Mouse (Mus musculus) hindbrain, embryonic 16.5 days (tissue): Measurements from ENCODE around the gene Lrrc4. TPM values are rescaled to one million over a fixed set of nuclear protein-coding genes. Genes with fewer than 3 reads are reported as not detected.
A peak's percentile ranks its signal among the peaks of the same experiment; 100 is the strongest.

Experiments used
- ATAC-seq: fragments of 200-750 bp; cut with Nextera tagmentation; 2 replicates; pipeline ENCODE4 v1.8.0; 2017; ENCODE audit warnings: moderate TSS enrichment, moderate library complexity
- H3K27ac ChIP-seq: fragments of 300-500 bp; sonication (generic); 2 replicates; pipeline ENCODE4 v1.5.1; 2014; ENCODE audit warnings: low read depth, mild to moderate bottlenecking, control low read depth, low read length, moderate library complexity
- H3K27me3 ChIP-seq: fragments of 300-500 bp; sonication (generic); replicated peaks from 2 replicates; pipeline ENCODE4 v1.6.1; 2014; ENCODE audit warnings: low read length; ENCODE audit not compliant: control insufficient read depth, insufficient read depth
- H3K36me3 ChIP-seq: fragments of 300-500 bp; sonication (generic); 2 replicates; pipeline ENCODE4 v1.6.1; 2014; ENCODE audit warnings: mild to moderate bottlenecking, low read length, moderate library complexity, mixed read lengths; ENCODE audit not compliant: control insufficient read depth, insufficient read depth
- H3K4me1 ChIP-seq: fragments of 300-500 bp; sonication (generic); 2 replicates; pipeline ENCODE4 v1.6.1; 2014; ENCODE audit warnings: low read depth, low read length; ENCODE audit not compliant: control insufficient read depth, insufficient read depth
- H3K4me2 ChIP-seq: fragments of 300-500 bp; sonication (generic); 2 replicates; pipeline ENCODE4 v1.6.1; 2014; ENCODE audit warnings: mild to moderate bottlenecking, low read length, control low read depth, moderate library complexity
- H3K4me3 ChIP-seq: fragments of 300-500 bp; sonication (generic); 2 replicates; pipeline ENCODE4 v1.5.1; 2014; ENCODE audit warnings: mild to moderate bottlenecking, low read length, control low read depth, moderate library complexity
- H3K9ac ChIP-seq: fragments of 300-500 bp; sonication (generic); 2 replicates; pipeline ENCODE4 v1.6.1; 2014; ENCODE audit warnings: low read depth, mild to moderate bottlenecking, control low read depth, low read length, moderate library complexity
- H3K9me3 ChIP-seq: fragments of 300-500 bp; sonication (generic); 2 replicates; pipeline ENCODE4 v1.6.1; 2014; ENCODE audit warnings: mild to moderate bottlenecking, low read length, moderate library complexity; ENCODE audit not compliant: control insufficient read depth
- WGBS: fragments of 180-500 bp; shearing (Covaris S2); extraction: QIAGEN DNeasy Blood & Tissue Kit; methylation state at CpG from one replicate; pipeline ENCODE4 v1.1.7; 2014; 5-methylcytosine and 5-hydroxymethylcytosine counted together
- polyA plus RNA-seq: library from polyadenylated mRNA; unstranded; fragments of >200 nt; fragmentation: Nextera tagmentation; extraction: Ambion mirVana; gene quantifications from 2 replicates; pipeline ENCODE4 v1.2.1, GENCODE M21; 2015

Gene Lrrc4
- polyA plus RNA-seq, 1 experiment from 2014 or later: 7.2 TPM

DNA sequence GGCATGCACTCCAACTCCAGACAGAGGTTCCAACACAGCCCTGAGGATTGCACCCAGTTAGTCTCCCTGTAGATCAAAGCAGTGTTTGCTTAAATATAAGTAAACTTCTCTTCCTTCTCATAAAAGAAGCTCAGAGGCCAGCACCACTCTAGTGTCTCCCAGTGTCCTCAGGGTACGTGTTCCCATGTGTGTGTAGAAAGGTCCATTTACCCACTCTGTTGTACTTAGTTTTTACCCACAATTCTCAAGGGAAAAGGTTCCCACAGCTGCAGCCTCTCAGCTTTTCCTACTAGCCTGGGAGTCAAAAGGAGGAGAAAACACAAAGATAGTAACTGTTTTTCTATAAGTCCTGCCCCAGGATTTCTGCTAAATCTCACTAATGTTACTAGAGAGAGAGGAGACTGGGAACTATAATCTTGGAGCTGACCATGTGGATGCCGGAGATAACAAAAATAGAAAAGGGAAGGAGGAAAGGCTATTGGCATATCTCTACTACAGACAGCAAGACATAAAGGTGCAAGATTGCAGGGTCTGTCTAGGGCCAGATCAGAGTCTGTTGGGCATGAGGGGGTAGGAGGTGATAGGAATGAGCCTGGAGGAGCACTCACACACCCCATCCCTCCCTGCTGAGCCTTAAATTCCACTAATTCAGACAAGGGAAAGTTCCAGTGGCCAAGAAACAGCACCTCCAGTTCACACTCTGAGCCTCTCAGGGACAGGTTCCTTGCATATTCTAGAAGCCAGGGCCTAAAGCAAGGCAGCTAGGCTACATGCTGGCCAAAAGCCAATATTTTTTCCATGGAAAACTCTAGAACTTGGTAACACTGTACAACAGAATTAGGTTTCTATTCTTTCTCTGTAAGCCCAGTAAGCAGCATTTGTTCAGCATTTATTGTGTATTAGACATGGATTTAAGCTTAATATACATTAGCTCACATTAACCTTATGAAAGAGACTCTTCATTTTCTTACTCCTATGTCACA is 25.9 kb upstream of the Lrrc4 start:
- Histone ChIP-seq H3K4me2 (no peak overlapping the region), H3K27me3 (no peaks in the 10 kb centered on the region), H3K36me3 (no peaks in the 10 kb centered on the region), H3K27ac (no peak overlapping the region), H3K9ac (no peak overlapping the region), H3K4me3 (no peak overlapping the region), H3K4me1 (peaks cover 30% of the 10 kb centered on the region), H3K9me3 (no peaks in the 10 kb centered on the region)
- WGBS: 75% methylated on average over 2 of the region's 2 CpGs
- ATAC-seq: no peak

DNA sequence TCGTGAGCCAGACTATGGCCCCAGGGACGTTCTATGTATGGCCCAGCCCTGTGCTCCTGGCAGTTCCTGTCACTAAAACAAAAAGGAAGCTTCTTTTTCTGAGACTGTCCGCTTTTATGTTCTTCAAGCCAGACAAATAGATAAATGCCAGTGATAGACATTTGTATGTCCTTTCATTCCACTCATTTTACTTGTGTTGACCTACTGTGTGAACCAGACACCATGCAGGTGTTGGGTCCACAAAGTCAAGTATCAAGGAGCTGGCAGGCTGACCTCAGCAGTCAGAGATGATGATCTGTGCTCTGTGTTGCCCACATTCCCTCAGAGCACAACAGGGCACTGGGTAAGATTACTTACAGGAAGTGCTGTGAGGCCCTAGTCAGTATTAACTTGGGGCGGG is 25.2 kb upstream of the Lrrc4 start:
- H3K4me1 ChIP-seq: peaks cover 31% of the 10 kb centered on the region
- 90% methylated on average over 4 of the region's 4 CpGs for WGBS
- no peak for ATAC-seq
- H3K9ac ChIP-seq: no peak overlapping the region
- H3K36me3 ChIP-seq: no peaks in the 10 kb centered on the region
- H3K4me2 ChIP-seq: no peak overlapping the region
- no peaks in the 10 kb centered on the region for H3K27me3 ChIP-seq
- no peak overlapping the region for H3K27ac ChIP-seq
- H3K9me3 ChIP-seq: no peaks in the 10 kb centered on the region
- H3K4me3 ChIP-seq: no peak overlapping the region

DNA sequence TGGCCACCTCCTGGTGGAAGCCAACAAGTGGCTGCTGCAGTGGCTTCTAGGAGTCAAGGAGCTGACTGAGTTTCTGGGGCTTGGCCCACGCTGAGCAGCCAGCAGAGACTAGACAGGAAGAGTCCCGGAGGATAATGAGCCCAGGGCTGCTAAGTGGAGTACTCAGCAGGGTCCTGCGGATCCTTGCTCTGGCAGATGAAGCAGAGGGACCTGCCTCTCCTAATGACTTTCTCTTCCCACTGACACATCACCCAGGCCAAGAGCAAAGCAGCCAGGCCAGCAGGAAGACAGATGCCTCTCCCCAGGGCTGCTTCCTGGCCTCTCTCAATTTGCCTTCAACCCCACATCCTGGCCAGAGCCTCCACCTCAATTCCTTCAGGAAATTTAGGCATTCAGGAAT is 23.9 kb upstream of the Lrrc4 start:
- Histone ChIP-seq H3K36me3 (no peaks in the 10 kb centered on the region), H3K27me3 (no peaks in the 10 kb centered on the region), H3K27ac (no peak overlapping the region; the same call in 1 of the 2 replicates), H3K9ac (no peak overlapping the region), H3K9me3 (no peaks in the 10 kb centered on the region), H3K4me2 (no peak overlapping the region), H3K4me1 (peaks cover 31% of the 10 kb centered on the region), H3K4me3 (no peak overlapping the region)
- 8% methylated on average over 3 of the region's 3 CpGs for WGBS
- no peak for ATAC-seq

DNA sequence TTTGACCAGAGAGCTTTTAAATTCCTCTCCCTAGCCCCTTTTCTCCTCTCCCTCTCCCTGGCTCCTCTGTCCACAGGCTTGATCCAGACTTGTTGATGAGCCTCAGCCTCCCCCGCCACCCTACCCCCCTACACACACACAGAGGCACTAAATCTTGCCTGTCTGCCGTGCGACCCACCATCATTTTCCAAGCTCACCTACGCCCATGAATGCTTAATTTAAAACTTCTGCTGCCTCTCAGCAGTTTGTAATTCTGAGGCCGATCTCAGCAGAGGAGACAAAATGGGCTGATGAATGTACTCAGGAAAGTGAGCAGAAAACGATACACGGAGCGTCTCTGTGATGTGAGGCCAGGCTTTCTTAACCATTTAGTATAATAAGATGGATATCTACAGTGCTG is 23.1 kb upstream of the Lrrc4 start:
- no peaks in the 10 kb centered on the region for H3K36me3 ChIP-seq
- H3K4me3 ChIP-seq: no peak overlapping the region
- no peak overlapping the region for H3K4me2 ChIP-seq
- no peak overlapping the region; the same call in 1 of the 2 replicates for H3K27ac ChIP-seq
- H3K9me3 ChIP-seq: no peaks in the 10 kb centered on the region
- no peaks in the 10 kb centered on the region for H3K27me3 ChIP-seq
- ATAC-seq: no peak
- 43% methylated on average over 8 of the region's 8 CpGs for WGBS
- peaks cover 31% of the 10 kb centered on the region for H3K4me1 ChIP-seq
- H3K9ac ChIP-seq: no peak overlapping the region

DNA sequence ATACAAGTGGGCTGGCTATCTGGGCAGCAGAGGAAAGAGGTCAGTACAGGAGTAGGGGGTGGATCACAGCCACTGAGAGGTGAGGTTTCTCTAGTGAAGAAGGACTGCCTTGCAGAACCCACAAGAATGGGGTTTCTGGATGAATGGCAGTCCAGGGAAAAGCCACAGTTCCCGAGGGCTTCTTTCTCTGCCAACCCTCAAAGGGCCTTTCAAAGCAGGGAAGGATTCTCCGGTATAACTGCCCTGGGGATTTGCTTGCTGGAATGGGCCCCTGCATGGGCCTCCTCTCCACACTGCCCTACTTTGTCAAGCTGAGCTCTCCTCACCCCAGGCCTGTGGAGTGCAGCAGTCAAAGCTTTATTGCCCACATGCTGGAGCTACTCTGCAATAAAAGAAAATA is 22.1 kb upstream of the Lrrc4 start:
- no peak; the same call in 1 of the 2 replicates for ATAC-seq
- Histone ChIP-seq H3K27me3 (no peaks in the 10 kb centered on the region), H3K4me1 (peaks cover 39% of the 10 kb centered on the region), H3K36me3 (no peaks in the 10 kb centered on the region), H3K27ac (peak overlapping the region; percentile 57), H3K9me3 (no peaks in the 10 kb centered on the region), H3K4me3 (no peak overlapping the region), H3K4me2 (no peak overlapping the region), H3K9ac (0 out of 2 replicates have a peak overlapping the region, but pooled peaks have one; percentile 21)
- WGBS: 17% methylated on average over 2 of the region's 2 CpGs

DNA sequence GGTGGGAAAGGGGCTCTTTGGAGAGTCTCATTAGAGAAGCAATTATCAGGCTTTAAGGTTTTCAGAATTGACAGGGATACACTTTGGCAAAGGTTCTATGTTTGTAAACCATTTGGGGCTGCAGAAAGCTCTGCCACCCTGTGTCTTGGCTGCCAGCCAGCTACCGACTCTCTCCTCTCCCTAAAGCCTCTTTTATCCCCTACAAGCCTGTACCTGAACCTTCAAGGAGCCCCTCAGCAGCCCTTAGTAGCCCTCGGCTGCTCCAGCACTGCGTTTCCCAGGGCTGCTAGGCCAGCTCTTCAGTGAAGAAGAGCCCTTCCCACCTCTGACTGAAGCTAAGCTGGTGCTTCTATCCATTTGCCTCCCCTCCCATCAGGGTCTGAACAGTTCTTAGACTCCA is 21.6 kb upstream of the Lrrc4 start:
- Histone ChIP-seq H3K9ac (0 out of 2 replicates have a peak overlapping the region, but pooled peaks have one; percentile 11), H3K36me3 (no peaks in the 10 kb centered on the region), H3K27ac (peak overlapping the region; percentile 57), H3K9me3 (no peaks in the 10 kb centered on the region), H3K4me2 (no peak overlapping the region), H3K27me3 (no peaks in the 10 kb centered on the region), H3K4me1 (peaks cover 42% of the 10 kb centered on the region), H3K4me3 (no peak overlapping the region)
- 0 out of 2 replicates have a peak, but pooled peaks have one; percentile 15 for ATAC-seq
- 19% methylated on average over 3 of the region's 3 CpGs for WGBS

DNA sequence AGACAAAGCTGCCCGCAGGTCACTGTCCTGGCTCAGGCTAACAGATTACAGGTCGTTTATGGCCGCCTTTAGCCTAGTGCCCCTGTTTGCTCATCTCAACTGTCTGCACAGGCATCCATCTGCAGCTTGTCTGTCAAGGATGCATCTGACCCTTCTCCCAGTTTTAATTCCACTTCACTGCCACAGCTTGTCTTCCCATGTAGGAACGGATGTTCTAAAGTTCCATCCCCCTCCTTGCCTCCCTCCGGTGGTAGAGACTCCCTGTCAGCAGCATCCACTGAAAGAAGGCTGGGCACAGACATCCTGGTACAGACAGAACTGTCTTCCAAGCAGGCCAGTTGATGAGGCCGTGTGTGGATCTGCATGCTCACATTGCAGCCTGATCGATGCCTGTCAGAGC is 20.8 kb upstream of the Lrrc4 start:
- Histone ChIP-seq H3K9me3 (no peaks in the 10 kb centered on the region), H3K4me3 (no peak overlapping the region), H3K9ac (no peak overlapping the region), H3K27me3 (no peaks in the 10 kb centered on the region), H3K27ac (no peak overlapping the region), H3K36me3 (no peaks in the 10 kb centered on the region), H3K4me1 (peaks cover 47% of the 10 kb centered on the region), H3K4me2 (no peak overlapping the region)
- ATAC-seq: no peak
- WGBS: 67% methylated on average over 7 of the region's 7 CpGs

DNA sequence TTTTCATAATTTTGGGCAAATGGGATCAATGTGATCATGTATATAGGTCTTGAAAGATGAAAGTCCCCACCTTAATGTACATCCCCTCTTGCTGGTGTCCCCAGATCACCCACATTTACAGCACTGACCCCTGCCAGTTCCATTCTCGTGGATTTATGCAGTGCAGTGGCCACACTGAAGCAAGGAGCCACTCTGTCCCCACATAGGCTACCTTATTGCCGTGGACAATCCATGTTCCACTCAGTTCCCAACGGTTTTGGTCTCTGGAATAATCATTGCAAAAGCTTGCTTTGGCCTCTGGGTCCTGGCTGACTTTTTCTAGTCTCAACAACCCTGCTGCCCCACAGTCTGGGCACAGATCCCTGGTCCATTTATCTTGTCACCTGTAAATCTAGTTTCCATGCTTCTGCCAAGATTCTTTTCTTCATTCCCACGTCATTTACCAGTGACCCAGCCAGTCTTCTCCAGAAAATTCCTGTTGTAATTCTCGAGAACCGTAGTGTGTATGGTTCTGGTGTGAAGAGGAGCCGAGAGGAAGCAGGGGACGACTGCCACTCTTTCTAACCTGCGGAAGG is 18.9 kb upstream of the Lrrc4 start:
- Histone ChIP-seq H3K27me3 (no peaks in the 10 kb centered on the region), H3K27ac (no peak overlapping the region), H3K36me3 (no peaks in the 10 kb centered on the region), H3K4me3 (no peak overlapping the region), H3K4me2 (no peak overlapping the region), H3K4me1 (peaks cover 47% of the 10 kb centered on the region), H3K9ac (no peak overlapping the region), H3K9me3 (no peaks in the 10 kb centered on the region)
- 81% methylated on average over 9 of the region's 9 CpGs for WGBS
- ATAC-seq: no peak

DNA sequence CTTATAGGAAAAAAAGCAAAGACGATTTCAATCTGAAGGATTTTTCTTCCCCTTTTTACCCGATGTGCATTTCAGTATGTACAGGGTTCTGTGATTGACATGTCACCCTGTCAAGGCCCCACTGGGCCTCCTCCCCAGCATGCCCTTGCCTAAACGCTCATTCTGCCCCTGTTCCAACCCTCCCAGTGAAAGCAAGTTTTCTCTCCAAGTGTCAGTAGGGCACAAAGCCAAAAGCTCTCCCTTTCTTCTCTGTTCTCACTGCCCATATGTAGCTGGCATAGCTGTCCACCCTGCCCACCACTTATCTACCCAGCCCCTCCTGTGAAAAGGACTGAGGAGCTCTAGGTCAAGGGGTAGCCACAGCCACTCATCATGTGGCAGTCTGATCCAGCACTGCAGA is 17.8 kb upstream of the Lrrc4 start:
- Histone ChIP-seq H3K27me3 (no peaks in the 10 kb centered on the region), H3K36me3 (no peaks in the 10 kb centered on the region), H3K4me2 (no peak overlapping the region), H3K27ac (no peak overlapping the region; the same call in 1 of the 2 replicates), H3K9ac (no peak overlapping the region), H3K4me1 (peaks cover 37% of the 10 kb centered on the region), H3K9me3 (no peaks in the 10 kb centered on the region), H3K4me3 (no peak overlapping the region)
- ATAC-seq: peak; percentile 43
- 36% methylated on average over 3 of the region's 3 CpGs for WGBS
